ENCODE assay signal across 24 mouse cellular contexts in the genomic region with DNA sequence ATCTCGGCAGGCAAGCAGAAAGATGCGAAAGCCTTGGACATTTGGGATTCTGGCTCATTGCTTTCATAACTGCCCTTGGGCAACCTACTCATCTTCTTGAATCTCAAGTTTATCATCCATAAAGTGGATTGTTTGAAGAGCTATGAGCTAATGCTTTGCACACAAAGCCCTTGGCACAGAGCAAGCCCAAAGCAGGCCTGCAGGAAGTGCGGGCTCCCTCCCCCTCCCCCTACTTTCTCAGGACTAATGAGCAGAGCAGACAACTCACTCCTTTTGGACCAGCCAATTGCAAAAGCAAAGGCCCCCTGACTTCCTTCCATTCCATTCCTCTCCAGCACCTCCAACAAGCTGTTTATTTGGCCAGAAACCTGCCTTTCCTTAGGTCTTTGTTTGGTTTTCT.
DNase-seq lines count a peak whose midpoint lies in the region; ATAC-seq and TF ChIP-seq lines count a peak whose summit lies in the region.
"Had no signal": no experiment of that assay in that cellular context is flagged by ENCODE, and none has a peak within 500 bp of the region (broad histone marks: within the 10 kb centered on the region; RNA-seq: fewer than 3 reads in every experiment).

No protein-coding gene starts in this region.

- WGBS in heart, embryonic 11.5 days (ENCODE audit: insufficient replicate concordance) = 80% methylated on average over 3 of the region's 3 CpGs
- WGBS in lung, embryonic 14.5 days = 57% methylated on average over 3 of the region's 3 CpGs
- 44% methylated on average over 3 of the region's 3 CpGs for WGBS in lung, adult 2 months

- no peaks in the 10 kb centered on the region for H3K4me1 ChIP-seq in heart, embryonic 11.5 days (ENCODE audit: control insufficient read depth, insufficient read depth, low read length)
- H3K4me1 ChIP-seq in lung, embryonic 14.5 days (ENCODE audit: insufficient read depth) = no peaks in the 10 kb centered on the region
- H3K4me1 ChIP-seq in lung, adult 2 months (ENCODE audit: control insufficient read depth, insufficient read depth, low read length) = no peaks in the 10 kb centered on the region; the same call in 1 of the 2 replicates
- H3K4me1 ChIP-seq: embryonic facial prominence, embryonic 15.5 days; forebrain, embryonic 15.5 days; heart, embryonic 15.5 days had no signal

- ATAC-seq in heart, embryonic 11.5 days (replicated peaks; ENCODE audit: insufficient number of reproducible peaks, low FRiP score, low TSS enrichment) = no peak
- no peak for ATAC-seq in lung, embryonic 14.5 days (ENCODE audit: insufficient read depth)
- ATAC-seq: forebrain, embryonic 15.5 days; intestine, postnatal 0 days had no signal

- no peak overlapping the region for H3K27ac ChIP-seq in heart, embryonic 11.5 days (ENCODE audit: low read depth, low read length)
- H3K27ac ChIP-seq in lung, embryonic 14.5 days (ENCODE audit: low read depth) = no peak overlapping the region
- H3K27ac ChIP-seq: embryonic facial prominence, embryonic 15.5 days; forebrain, embryonic 15.5 days; heart, embryonic 15.5 days; kidney, embryonic 15.5 days; liver, embryonic 14.5 days had no signal

- H3K27me3 ChIP-seq in heart, embryonic 11.5 days (ENCODE audit: control insufficient read depth, insufficient read depth, low read length) = no peaks in the 10 kb centered on the region
- H3K27me3 ChIP-seq in lung, embryonic 14.5 days (ENCODE audit: insufficient read depth, low read length) = no peaks in the 10 kb centered on the region
- H3K27me3 ChIP-seq: CH12.LX; embryonic facial prominence, embryonic 15.5 days; forebrain, embryonic 15.5 days; heart, embryonic 15.5 days; kidney, embryonic 15.5 days had no signal

- H3K4me2 ChIP-seq in heart, embryonic 11.5 days = no peak overlapping the region
- no peak overlapping the region for H3K4me2 ChIP-seq in lung, embryonic 14.5 days
- H3K4me2 ChIP-seq: embryonic facial prominence, embryonic 15.5 days; forebrain, embryonic 15.5 days; heart, embryonic 15.5 days; kidney, embryonic 15.5 days had no signal

- no peak overlapping the region for H3K4me3 ChIP-seq in heart, embryonic 11.5 days (ENCODE audit: low read depth, low read length)
- H3K4me3 ChIP-seq in lung, embryonic 14.5 days (ENCODE audit: low read depth, low read length) = no peak overlapping the region
- no peak overlapping the region for H3K4me3 ChIP-seq in lung, adult 2 months (replicated peaks; ENCODE audit: extremely low read depth, low read depth, low read length)
- H3K4me3 ChIP-seq: embryonic facial prominence, embryonic 15.5 days; forebrain, embryonic 15.5 days; heart, embryonic 15.5 days; kidney, embryonic 15.5 days had no signal

- no peaks in the 10 kb centered on the region for H3K9me3 ChIP-seq in heart, embryonic 11.5 days (replicated peaks; ENCODE audit: control insufficient read depth, low read length)
- no peaks in the 10 kb centered on the region for H3K9me3 ChIP-seq in lung, embryonic 14.5 days (ENCODE audit: low read depth, low read length)
- H3K9me3 ChIP-seq: embryonic facial prominence, embryonic 15.5 days; forebrain, embryonic 15.5 days; G1E; heart, embryonic 15.5 days; kidney, embryonic 15.5 days had no signal

- TF ChIP-seq CTCF in lung, embryonic 14.5 days (IDR thresholded peaks at IDR 0.05; ENCODE audit: low read depth) = no peak
- no peak for TF ChIP-seq CTCF in lung, adult 2 months (IDR thresholded peaks at IDR 0.05; ENCODE audit: insufficient read depth, low read length)
- TF ChIP-seq CTCF in brain, embryonic 14.5 days (IDR thresholded peaks at IDR 0.05; ENCODE audit: borderline replicate concordance, extremely low read depth, insufficient read depth, insufficient read length) = no peak

- no peak overlapping the region for H3K9ac ChIP-seq in heart, embryonic 11.5 days (ENCODE audit: low read depth, low read length)
- H3K9ac ChIP-seq in lung, embryonic 14.5 days = no peak overlapping the region
- H3K9ac ChIP-seq: embryonic facial prominence, embryonic 15.5 days; forebrain, embryonic 15.5 days; heart, embryonic 15.5 days; kidney, embryonic 15.5 days; liver, embryonic 14.5 days had no signal

- DNase-seq in heart, adult 11 months = peak; percentile 94
- DNase-seq in lung, embryonic 14.5 days = peak; percentile 30
- no peak for DNase-seq in lung, adult 2 months
- peak; percentile 44 for DNase-seq in brain, embryonic 14.5 days (ENCODE audit: low read depth)
- peak; percentile 35 to 51 for DNase-seq in lung, postnatal 4 days
- DNase-seq in thymus, adult 18-20 months = no peak
- DNase-seq: adrenal gland, postnatal 10 days; B cell, adult 2 months; cerebellum, adult 2 months; cerebellum, postnatal 36 days; kidney, postnatal 4 days; midbrain, embryonic 14.5 days; right cerebral cortex, postnatal 25 days; spleen, adult 18-20 months; thymus, postnatal 25 days had no signal

- no peak for TF ChIP-seq POLR2A in lung, adult 2 months (IDR thresholded peaks at IDR 0.05; ENCODE audit: borderline replicate concordance, extremely low read depth, low read depth, low read length)
- TF ChIP-seq POLR2A in brain, embryonic 14.5 days (IDR thresholded peaks at IDR 0.05; ENCODE audit: borderline replicate concordance, extremely low read depth, insufficient read depth, insufficient read length, poor library complexity, severe bottlenecking) = no peak

- no peaks in the 10 kb centered on the region for H3K36me3 ChIP-seq in heart, embryonic 11.5 days (ENCODE audit: control insufficient read depth, insufficient read depth, low read length)
- no peaks in the 10 kb centered on the region for H3K36me3 ChIP-seq in lung, embryonic 14.5 days (ENCODE audit: insufficient read depth)
- H3K36me3 ChIP-seq: embryonic facial prominence, embryonic 15.5 days; forebrain, embryonic 15.5 days; G1E; heart, embryonic 15.5 days; kidney, embryonic 15.5 days had no signal

Comparison
In these comparisons a context has a peak if more than half of its experiments do, and no peak if none do; other contexts are left out.
1. DNase-seq: peak in heart, adult 11 months (single experiment), lung, embryonic 14.5 days (single experiment), brain, embryonic 14.5 days (single experiment) and lung, postnatal 4 days (2 of 2); none in lung, adult 2 months (single experiment) and thymus, adult 18-20 months (0 of 2).